Mouse (Mus musculus) CH12.LX (cell line): ENCODE measurements around the gene Fmn2. TPM values are rescaled to one million over a fixed set of nuclear protein-coding genes. Genes with fewer than 3 reads are reported as not detected.

Experiments
- DNase-seq: peaks from one replicate; pipeline ENCODE4 v3.0.0-alpha.2; 2013; ENCODE audit errors: extremely low read depth
- H3K27ac ChIP-seq: 2 replicates; pipeline ENCODE4 v1.5.1; 2012; ENCODE audit warnings: low read depth, mild to moderate bottlenecking, control low read depth, moderate library complexity; ENCODE audit not compliant: insufficient read depth
- H3K27me3 ChIP-seq: replicated peaks from 2 replicates; pipeline ENCODE3; 2012; ENCODE audit warnings: inconsistent platforms
- H3K36me3 ChIP-seq, 2 experiments: replicated peaks in 1 of 2; 2 replicates each; pipeline versions ENCODE3 to v1.6.1; 2012; ENCODE audit warnings: inconsistent platforms in 1 of 2, low read length in 1 of 2, mild to moderate bottlenecking in 1 of 2, mixed read lengths in 1 of 2, moderate library complexity in 1 of 2; ENCODE audit not compliant: control insufficient read depth in 1 of 2, insufficient read depth in 1 of 2
- H3K4me1 ChIP-seq, 2 experiments: 2 replicates each; pipeline ENCODE4 v1.6.1; 2012; ENCODE audit warnings: inconsistent platforms in 1 of 2, moderate library complexity in 1 of 2; ENCODE audit not compliant: insufficient read depth in 2 of 2, control insufficient read depth in 1 of 2
- H3K4me2 ChIP-seq: 2 replicates; pipeline ENCODE4 v1.6.1; 2012; ENCODE audit warnings: low read depth, mild to moderate bottlenecking, control low read depth; ENCODE audit not compliant: poor library complexity, insufficient read depth, severe bottlenecking
- H3K4me3 ChIP-seq, 3 experiments: fragments of 150-350 bp in 1 of 3; sonication (generic) in 1 of 3; replicated peaks in 1 of 3; 2 replicates each; pipeline versions ENCODE3 to v1.5.1; 2011 to 2012; ENCODE audit warnings: low read depth in 2 of 3, low read length in 2 of 3, mild to moderate bottlenecking in 2 of 3, moderate library complexity in 2 of 3, control low read depth in 1 of 3, improper control_type of control experiment in 1 of 3, inconsistent platforms in 1 of 3, mixed read lengths in 1 of 3; ENCODE audit not compliant: poor library complexity in 1 of 3
- H3K79me2 ChIP-seq: replicated peaks from 2 replicates; pipeline ENCODE4 v1.6.1; 2012; ENCODE audit warnings: mild to moderate bottlenecking, moderate library complexity; ENCODE audit not compliant: control insufficient read depth, poor library complexity, insufficient read depth, severe bottlenecking; ENCODE audit errors: extremely low read depth
- H3K9ac ChIP-seq: 2 replicates; pipeline ENCODE4 v1.6.1; 2012; ENCODE audit warnings: low read depth, mild to moderate bottlenecking, control low read depth, moderate library complexity; ENCODE audit not compliant: insufficient read depth
- H3K9me3 ChIP-seq: replicated peaks from 2 replicates; pipeline ENCODE3; 2012; ENCODE audit warnings: low read length, inconsistent platforms, mixed read lengths
- CHD1 ChIP-seq: IDR thresholded peaks from 2 replicates; pipeline ENCODE4 v1.6.1; 2012; ENCODE audit warnings: low read depth, low read length, improper control_type of control experiment, inconsistent platforms
- CHD2 ChIP-seq: IDR thresholded peaks from 2 replicates; pipeline ENCODE4 v1.6.1; 2011; ENCODE audit warnings: low read length, improper control_type of control experiment
- CTCF ChIP-seq, 2 experiments: IDR thresholded peaks in 1 of 2; conservative IDR thresholded peaks in 1 of 2; 2 replicates each; pipeline ENCODE4 v1.5.1; 2011 to 2012; ENCODE audit warnings: low read depth in 2 of 2, low read length in 2 of 2, improper control_type of control experiment in 1 of 2, inconsistent platforms in 1 of 2, mild to moderate bottlenecking in 1 of 2, moderate library complexity in 1 of 2
- E2F4 ChIP-seq: IDR thresholded peaks from 2 replicates; pipeline ENCODE4 v1.6.1; 2011; ENCODE audit warnings: low read depth, low read length, improper control_type of control experiment; ENCODE audit not compliant: insufficient replicate concordance
- ELF1 ChIP-seq: IDR thresholded peaks from 2 replicates; pipeline ENCODE4 v1.6.1; 2014; ENCODE audit warnings: low read depth, mild to moderate bottlenecking, inconsistent platforms, low read length, improper control_type of control experiment
- GABPA ChIP-seq: IDR thresholded peaks from 2 replicates; pipeline ENCODE4 v1.6.1; 2012; ENCODE audit warnings: low read depth, low read length, improper control_type of control experiment, inconsistent platforms; ENCODE audit not compliant: insufficient replicate concordance
- HCFC1 ChIP-seq: IDR thresholded peaks from 2 replicates; pipeline ENCODE4 v1.6.1; 2012; ENCODE audit warnings: low read depth, mild to moderate bottlenecking, inconsistent platforms, low read length, improper control_type of control experiment
- IRF4 ChIP-seq: IDR thresholded peaks from 2 replicates; pipeline ENCODE4 v1.6.1; 2014; ENCODE audit warnings: low read depth, mild to moderate bottlenecking, inconsistent platforms, low read length, improper control_type of control experiment
- JUN ChIP-seq: IDR thresholded peaks from 2 replicates; pipeline ENCODE4 v1.6.1; 2011; ENCODE audit warnings: low read depth, mild to moderate bottlenecking, low read length, improper control_type of control experiment, moderate library complexity; ENCODE audit not compliant: insufficient read depth
- MAFK ChIP-seq: IDR thresholded peaks from 2 replicates; pipeline ENCODE4 v1.6.1; 2011; ENCODE audit warnings: low read length, improper control_type of control experiment; ENCODE audit not compliant: insufficient replicate concordance
- MAX ChIP-seq: IDR thresholded peaks from 2 replicates; pipeline ENCODE4 v1.6.1; 2011; ENCODE audit warnings: low read length, improper control_type of control experiment
- MAZ ChIP-seq: IDR thresholded peaks from 2 replicates; pipeline ENCODE4 v1.6.1; 2012; ENCODE audit warnings: low read depth, mild to moderate bottlenecking, inconsistent platforms, low read length, improper control_type of control experiment, moderate library complexity
- MEF2A ChIP-seq: IDR thresholded peaks from 2 replicates; pipeline ENCODE4 v1.6.1; 2014; ENCODE audit warnings: low read depth, mild to moderate bottlenecking, inconsistent platforms, low read length, improper control_type of control experiment, borderline replicate concordance
- MYC ChIP-seq: IDR thresholded peaks from 2 replicates; pipeline ENCODE4 v1.6.1; 2011; ENCODE audit warnings: low read depth, mild to moderate bottlenecking, improper control_type of control experiment, low read length
- NRF1 ChIP-seq: IDR thresholded peaks from 2 replicates; pipeline ENCODE4 v1.6.1; 2014; ENCODE audit warnings: low read depth, mild to moderate bottlenecking, inconsistent platforms, low read length, improper control_type of control experiment, moderate library complexity
- PAX5 ChIP-seq: IDR thresholded peaks from 2 replicates; pipeline ENCODE4 v1.6.1; 2012; ENCODE audit warnings: low read length, inconsistent platforms, mixed read lengths
- POLR2AphosphoS2 ChIP-seq: IDR thresholded peaks from 2 replicates; pipeline ENCODE4 v1.6.1; 2011; ENCODE audit warnings: low read depth, low read length, improper control_type of control experiment
- RAD21 ChIP-seq: IDR thresholded peaks from 2 replicates; pipeline ENCODE4 v1.6.1; 2011; ENCODE audit warnings: low read depth, mild to moderate bottlenecking, low read length, improper control_type of control experiment, moderate library complexity
- RCOR1 ChIP-seq: conservative IDR thresholded peaks from 2 replicates; pipeline ENCODE4 v1.6.1; 2012; ENCODE audit warnings: low read depth, mild to moderate bottlenecking, inconsistent platforms, low read length, improper control_type of control experiment
- SMC3 ChIP-seq: IDR thresholded peaks from 2 replicates; pipeline ENCODE4 v1.6.1; 2011; ENCODE audit warnings: low read depth, low read length, improper control_type of control experiment
- TBP ChIP-seq: conservative IDR thresholded peaks from 2 replicates; pipeline ENCODE4 v1.6.1; 2011; ENCODE audit warnings: low read depth, low read length, improper control_type of control experiment
- TCF12 ChIP-seq: IDR thresholded peaks from 2 replicates; pipeline ENCODE4 v1.6.1; 2014; ENCODE audit warnings: low read depth, mild to moderate bottlenecking, inconsistent platforms, low read length, improper control_type of control experiment
- UBTF ChIP-seq: IDR thresholded peaks from 2 replicates; pipeline ENCODE4 v1.6.1; 2012; ENCODE audit warnings: low read depth, mild to moderate bottlenecking, inconsistent platforms, low read length, improper control_type of control experiment, moderate library complexity
- USF2 ChIP-seq: conservative IDR thresholded peaks from 2 replicates; pipeline ENCODE4 v1.6.1; 2011; ENCODE audit warnings: low read depth, low read length, improper control_type of control experiment
- ZC3H11A ChIP-seq: IDR thresholded peaks from 2 replicates; pipeline ENCODE4 v1.6.1; 2012; ENCODE audit warnings: low read depth, mild to moderate bottlenecking, inconsistent platforms, low read length, improper control_type of control experiment
- ZKSCAN1 ChIP-seq: IDR thresholded peaks from 2 replicates; pipeline ENCODE4 v1.6.1; 2012; ENCODE audit warnings: low read depth, inconsistent platforms, low read length, improper control_type of control experiment, borderline replicate concordance
- ZMIZ1 ChIP-seq: IDR thresholded peaks from 2 replicates; pipeline ENCODE4 v1.6.1; 2012; ENCODE audit warnings: low read depth, mild to moderate bottlenecking, inconsistent platforms, low read length, improper control_type of control experiment
- ZNF384 ChIP-seq: IDR thresholded peaks from 2 replicates; pipeline ENCODE4 v1.6.1; 2012; ENCODE audit warnings: low read depth, low read length, improper control_type of control experiment, inconsistent platforms
- dilution Hi-C: fragments of 300-500 bp; cut with MboI; formaldehyde crosslinking; loops from 2 replicates; pipeline ENCODE4 v1.14.3; 2020; ENCODE audit warnings: low sequenced_read_pairs; ENCODE audit not compliant: extremely low pct_unique_long_range_greater_than_20kb, extremely low pct_ligation_motif_present
- in situ Hi-C: fragments of 300-500 bp; cut with MboI; formaldehyde crosslinking; loops from 3 replicates; pipeline ENCODE4 v1.14.3; 2019; ENCODE audit warnings: low sequenced_read_pairs, low pct_ligation_motif_present, low pct_unique_long_range_greater_than_20kb, mixed read lengths
- polyA plus RNA-seq: library from polyadenylated mRNA; unstranded; fragments of >175 nt; gene quantifications from 2 replicates; pipeline ENCODE4 v1.2.1, GENCODE M21; 2012; ENCODE audit warnings: low read depth; ENCODE audit not compliant: insufficient read length
- total RNA-seq, 2 experiments: library from RNA; depleted of rRNA; stranded (reverse); fragments of 300-350 nt in 1 of 2; fragments of >200 nt in 1 of 2; gene quantifications; 2 replicates each; pipeline ENCODE4 v1.2.3; 2012 to 2014

The Fmn2 gene
- total and polyA plus RNA-seq, 3 experiments = 0.25 to 1.6 (median 0.51) TPM

GRCm38 (mm10) chr1:174719729-174720458 is 218.3 kb downstream of the Fmn2 start:
- H3K4me3 ChIP-seq = no peak overlapping the region
- no peak for DNase-seq
- in situ Hi-C loops (no loop called here), dilution Hi-C loops (no loop called here)
- H3K27me3 ChIP-seq = no peaks in the 10 kb centered on the region
- H3K4me1 ChIP-seq = no peaks in the 10 kb centered on the region
- no peaks in the 10 kb centered on the region for H3K9me3 ChIP-seq
- no peak overlapping the region for H3K9ac ChIP-seq
- no peak overlapping the region for H3K4me2 ChIP-seq
- H3K36me3 ChIP-seq = no peaks in the 10 kb centered on the region
- H3K27ac ChIP-seq = no peak overlapping the region
- H3K79me2 ChIP-seq = no peaks in the 10 kb centered on the region
- no peak for TF ChIP-seq PAX5
- no peak for TF ChIP-seq SMC3
- TF ChIP-seq ZKSCAN1 = no peak
- TF ChIP-seq MAX = no peak
- TF ChIP-seq MAZ = no peak
- no peak for TF ChIP-seq E2F4
- no peak for TF ChIP-seq RCOR1
- TF ChIP-seq CTCF (conservative IDR thresholded peaks at IDR 0.05 in 1 of 2, IDR thresholded peaks at IDR 0.05 in 1 of 2; ENCODE audit: low read depth in 2 of 2, low read length in 2 of 2) = no peak
- TF ChIP-seq UBTF = no peak
- TF ChIP-seq CHD1 = no peak
- no peak for TF ChIP-seq USF2
- TF ChIP-seq MEF2A = no peak
- TF ChIP-seq ZMIZ1 = no peak
- no peak for TF ChIP-seq ZC3H11A
- no peak for TF ChIP-seq IRF4

GRCm38 (mm10) chr1:174728771-174729170 is 227.1 kb downstream of the Fmn2 start:
- in situ Hi-C loops = no loop called here
- H3K9me3 ChIP-seq = no peaks in the 10 kb centered on the region
- no peaks in the 10 kb centered on the region for H3K4me1 ChIP-seq
- no peak overlapping the region for H3K4me2 ChIP-seq
- no peak overlapping the region for H3K27ac ChIP-seq
- no peak overlapping the region for H3K4me3 ChIP-seq
- TF ChIP-seq MAFK = no peak
- TF ChIP-seq CHD1 = no peak
- TF ChIP-seq HCFC1 = no peak
- no peak for TF ChIP-seq MAZ
- no peak for TF ChIP-seq NRF1
- TF ChIP-seq PAX5 = no peak
- no peak for TF ChIP-seq E2F4
- no peak for TF ChIP-seq ELF1
- TF ChIP-seq ZNF384 = no peak
- TF ChIP-seq CTCF (conservative IDR thresholded peaks at IDR 0.05 in 1 of 2, IDR thresholded peaks at IDR 0.05 in 1 of 2; ENCODE audit: low read depth in 2 of 2, low read length in 2 of 2) = no peak
- no peak for TF ChIP-seq MYC
- TF ChIP-seq RCOR1 = no peak
- TF ChIP-seq GABPA = no peak
- no peak for TF ChIP-seq RAD21
- TF ChIP-seq JUN = no peak
- TF ChIP-seq TBP = no peak
- no peak for TF ChIP-seq POLR2AphosphoS2
- no peak for TF ChIP-seq IRF4
- no peak for TF ChIP-seq TCF12
- TF ChIP-seq CHD2 = no peak
- TF ChIP-seq, all 38 proteins: peak for 0
- Histone ChIP-seq H3K27me3 (no peaks in the 10 kb centered on the region), H3K9ac (no peak overlapping the region), H3K36me3 (no peaks in the 10 kb centered on the region), H3K79me2 (no peaks in the 10 kb centered on the region)
- no peak for DNase-seq
- dilution Hi-C loops = no loop called here
